Comparison of ENCODE assay signal across 9 mouse cellular contexts in the genomic region with DNA sequence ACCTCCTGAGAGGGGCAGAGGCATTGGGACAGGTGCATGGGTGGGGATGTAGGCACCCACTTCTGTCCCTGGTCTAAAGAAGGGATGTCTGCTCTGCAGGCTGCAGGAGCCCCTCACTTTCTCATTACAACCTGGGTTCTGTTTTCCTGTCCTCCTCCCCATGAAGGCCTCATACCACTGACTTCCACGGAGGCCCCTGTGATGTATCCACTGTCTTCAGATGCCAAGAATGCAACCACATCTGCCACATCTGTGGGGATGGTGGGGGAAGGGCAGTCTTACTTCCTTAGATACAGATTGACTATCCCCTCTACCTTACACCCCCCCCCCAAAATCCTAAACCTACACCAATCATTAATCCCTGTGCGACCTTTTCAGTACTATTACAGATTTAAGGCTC. TPM values are rescaled to one million over a fixed set of nuclear protein-coding genes. Genes with fewer than 3 reads are reported as not detected.
DNase-seq lines count a peak whose midpoint lies in the region; ATAC-seq and TF ChIP-seq lines count a peak whose summit lies in the region.
"Had no signal": no experiment of that assay in that cellular context is flagged by ENCODE, and none has a peak within 500 bp of the region (broad histone marks: within the 10 kb centered on the region; RNA-seq: fewer than 3 reads in every experiment).

No protein-coding gene starts in this region.

- ATAC-seq in heart, embryonic 12.5 days (ENCODE audit: insufficient number of reproducible peaks, low FRiP score) = no peak
- no peak for ATAC-seq in limb, embryonic 14.5 days (ENCODE audit: low FRiP score, low read depth)
- ATAC-seq in granulocyte monocyte progenitor cell, adult 5-6 weeks (replicated peaks; ENCODE audit: poor library complexity, severe bottlenecking) = no peak

- in situ Hi-C loops in CH12.LX (cut with MboI; ENCODE audit: low pct_ligation_motif_present, low pct_unique_long_range_greater_than_20kb, low sequenced_read_pairs) = no loop called here

- H3K9me3 ChIP-seq in heart, embryonic 12.5 days (replicated peaks) = no peaks in the 10 kb centered on the region
- peaks cover 18% of the 10 kb centered on the region for H3K9me3 ChIP-seq in CH12.LX (replicated peaks; ENCODE audit: low read length)
- no peaks in the 10 kb centered on the region for H3K9me3 ChIP-seq in limb, embryonic 14.5 days (ENCODE audit: control insufficient read depth, low read length)

- 0 out of 2 replicates have a peak, but pooled peaks cover 2% of the 10 kb centered on the region for H3K79me2 ChIP-seq in heart, adult 2 months (replicated peaks; ENCODE audit: control insufficient read depth, insufficient read depth, low read length)
- peaks cover 19% of the 10 kb centered on the region for H3K79me2 ChIP-seq in CH12.LX (replicated peaks; ENCODE audit: control insufficient read depth, extremely low read depth, insufficient read depth, poor library complexity, severe bottlenecking)

- WGBS in heart, embryonic 12.5 days = 42% methylated on average over 2 of the region's 2 CpGs
- 70% methylated on average over 2 of the region's 2 CpGs for WGBS in heart, adult 2 months
- WGBS in limb, embryonic 14.5 days = 33% methylated on average over 2 of the region's 2 CpGs

- no peaks in the 10 kb centered on the region for H3K27me3 ChIP-seq in heart, embryonic 12.5 days (replicated peaks)
- H3K27me3 ChIP-seq in heart, adult 2 months (ENCODE audit: control insufficient read depth, insufficient read depth, low read length) = no peaks in the 10 kb centered on the region
- H3K27me3 ChIP-seq in CH12.LX (replicated peaks) = no peaks in the 10 kb centered on the region
- no peaks in the 10 kb centered on the region for H3K27me3 ChIP-seq in limb, embryonic 14.5 days (ENCODE audit: control insufficient read depth, insufficient read depth, low read length)

- no peak for TF ChIP-seq EP300 in heart, adult 2 months (IDR thresholded peaks at IDR 0.05; ENCODE audit: insufficient read depth, low read depth, low read length)
- TF ChIP-seq EP300 in CH12.LX (IDR thresholded peaks at IDR 0.05; ENCODE audit: low read length) = no peak

- H3K27ac ChIP-seq in heart, embryonic 12.5 days (ENCODE audit: poor library complexity, severe bottlenecking) = no peak overlapping the region
- no peak overlapping the region for H3K27ac ChIP-seq in heart, adult 2 months
- H3K27ac ChIP-seq in CH12.LX (ENCODE audit: insufficient read depth, low read depth) = no peak overlapping the region
- H3K27ac ChIP-seq in embryonic fibroblast, embryonic 13.5 days (ENCODE audit: insufficient read depth, low read length) = no peak overlapping the region
- no peak overlapping the region for H3K27ac ChIP-seq in limb, embryonic 14.5 days (replicated peaks; ENCODE audit: low read depth, low read length)
- H3K27ac ChIP-seq: macrophage had no signal

- no peak for TF ChIP-seq RAD21 in CH12.LX (IDR thresholded peaks at IDR 0.05; ENCODE audit: low read depth, low read length)

- H3K4me2 ChIP-seq in heart, embryonic 12.5 days = peak overlapping the region; percentile 95
- H3K4me2 ChIP-seq in CH12.LX (ENCODE audit: insufficient read depth, low read depth, poor library complexity, severe bottlenecking) = no peak overlapping the region
- H3K4me2 ChIP-seq in limb, embryonic 14.5 days (replicated peaks; ENCODE audit: low read depth, low read length, severe bottlenecking) = peak overlapping the region; percentile 94; the same call in 1 of the 2 replicates

- peaks cover 58% of the 10 kb centered on the region for H3K4me1 ChIP-seq in heart, embryonic 12.5 days (replicated peaks)
- H3K4me1 ChIP-seq in heart, adult 2 months (ENCODE audit: control insufficient read depth, insufficient read depth, low read length) = peaks cover 13% of the 10 kb centered on the region
- H3K4me1 ChIP-seq in CH12.LX (ENCODE audit: control insufficient read depth in 1 of 2, insufficient read depth in 2 of 2) = peaks cover 30 to 57% of the 10 kb centered on the region in 2 experiments
- H3K4me1 ChIP-seq in embryonic fibroblast, embryonic 13.5 days (ENCODE audit: control insufficient read depth, insufficient read depth, low read length) = peaks cover 20% of the 10 kb centered on the region; the same call in 1 of the 2 replicates
- H3K4me1 ChIP-seq in limb, embryonic 14.5 days (ENCODE audit: control insufficient read depth, insufficient read depth, low read length) = peaks cover 37% of the 10 kb centered on the region

- no peak for TF ChIP-seq POLR2A in heart, adult 2 months (IDR thresholded peaks at IDR 0.05; ENCODE audit: insufficient read depth, low read depth, low read length)
- TF ChIP-seq POLR2A in CH12.LX (IDR thresholded peaks at IDR 0.05; ENCODE audit: low read depth, low read length) = peak; percentile 15; the same call in 1 of the 2 replicates
- TF ChIP-seq POLR2A in embryonic fibroblast, embryonic 13.5 days (IDR thresholded peaks at IDR 0.05; ENCODE audit: low read depth, low read length) = peak; percentile 5; the same call in 1 of the 2 replicates
- no peak for TF ChIP-seq POLR2A in limb, embryonic 14.5 days (IDR thresholded peaks at IDR 0.05; ENCODE audit: borderline replicate concordance, extremely low read depth, insufficient read depth, insufficient read length)

- no peak for DNase-seq in heart, adult 2 months
- no peak for DNase-seq in CH12.LX (ENCODE audit: extremely low read depth)
- DNase-seq in limb, embryonic 14.5 days (ENCODE audit: low spot score) = no peak
- DNase-seq in urinary bladder, adult 2 months (ENCODE audit: low spot score) = no peak
- no peak for DNase-seq in MN1 (ENCODE audit: low spot score)

- no peak for TF ChIP-seq CTCF in heart, adult 2 months (IDR thresholded peaks at IDR 0.05)
- TF ChIP-seq CTCF in CH12.LX (conservative IDR thresholded peaks at IDR 0.05 in 1 of 2, IDR thresholded peaks at IDR 0.05 in 1 of 2; ENCODE audit: low read depth in 2 of 2, low read length in 2 of 2) = no peak
- no peak for TF ChIP-seq CTCF in embryonic fibroblast, embryonic 13.5 days (IDR thresholded peaks at IDR 0.05; ENCODE audit: borderline replicate concordance, insufficient read depth, low read length)

- dilution Hi-C loops in CH12.LX (cut with MboI; ENCODE audit: extremely low pct_ligation_motif_present, extremely low pct_unique_long_range_greater_than_20kb, low sequenced_read_pairs) = no loop called here

- peak overlapping the region; percentile 91; the same call in 1 of the 2 replicates for H3K9ac ChIP-seq in heart, embryonic 12.5 days
- H3K9ac ChIP-seq in heart, adult 2 months (ENCODE audit: low read depth, low read length) = no peak overlapping the region
- no peak overlapping the region for H3K9ac ChIP-seq in CH12.LX (ENCODE audit: insufficient read depth, low read depth)
- H3K9ac ChIP-seq in limb, embryonic 14.5 days (ENCODE audit: low read depth, low read length, severe bottlenecking) = no peak overlapping the region

- intact Hi-C loops in heart, adult 2 months (cut with DNase I) = loop anchor here (2.0 kb wide), 1 partner anchor 71 kb away; a partner anchor contains a TSS

- H3K4me3 ChIP-seq in heart, embryonic 12.5 days = peak overlapping the region; percentile 75; the same call in 1 of the 2 replicates
- no peak overlapping the region for H3K4me3 ChIP-seq in heart, adult 2 months
- no peak overlapping the region for H3K4me3 ChIP-seq in CH12.LX (replicated peaks in 1 of 3; ENCODE audit: low read depth in 2 of 3, low read length in 2 of 3, poor library complexity in 1 of 3)
- H3K4me3 ChIP-seq in embryonic fibroblast, embryonic 13.5 days (ENCODE audit: insufficient read depth, low read length) = no peak overlapping the region
- H3K4me3 ChIP-seq in limb, embryonic 14.5 days (replicated peaks; ENCODE audit: low read length) = peak overlapping the region; percentile 91; the same call in 1 of the 2 replicates

- peaks cover 41% of the 10 kb centered on the region for H3K36me3 ChIP-seq in heart, embryonic 12.5 days
- peaks cover 2% of the 10 kb centered on the region; the same call in 1 of the 2 replicates for H3K36me3 ChIP-seq in heart, adult 2 months (ENCODE audit: control insufficient read depth, insufficient read depth, low read length)
- peaks cover 32 to 51% of the 10 kb centered on the region in 2 experiments for H3K36me3 ChIP-seq in CH12.LX (replicated peaks in 1 of 2; ENCODE audit: control insufficient read depth in 1 of 2, insufficient read depth in 1 of 2, low read length in 1 of 2)
- H3K36me3 ChIP-seq in limb, embryonic 14.5 days (ENCODE audit: control insufficient read depth, insufficient read depth, low read length) = peaks cover 41% of the 10 kb centered on the region

RNA-seq across cellular contexts. Expression of a gene that starts 1.6 kb away (rescaled TPM):
- 46.7 and 48.0 TPM in 2 replicates for polyA plus RNA-seq in heart, embryonic 12.5 days (2016; fragmentation: Nextera tagmentation; extraction: Ambion mirVana)
- total RNA-seq in heart, adult 2 months (2021) = 100 to 1,000 TPM; 112 to 138 TPM
- 87.0 and 91.6 TPM in 2 replicates for polyA plus RNA-seq in heart, adult 2 months (2012; rRNA removed)
- total RNA-seq in CH12.LX (2012; rRNA removed) (44.8 and 47.1 TPM in 2 replicates), CH12.LX (2014; rRNA removed) (20.4 and 20.8 TPM in 2 replicates)
- 31.7 and 34.5 TPM in 2 replicates for polyA plus RNA-seq in CH12.LX (2012; ENCODE audit: insufficient read length, low read depth)
- 16.7 and 16.9 TPM in 2 replicates for polyA plus RNA-seq in embryonic fibroblast, embryonic 13.5 days (2011; ENCODE audit: insufficient read length, low read depth, missing spikeins)
- 104 and 109 TPM in 2 replicates for polyA plus RNA-seq in limb, embryonic 14.5 days (2012; rRNA removed)
- 46.4 and 48.1 TPM in 2 replicates for polyA plus RNA-seq in limb, embryonic 14.5 days (2014; fragmentation: Nextera tagmentation; extraction: Ambion mirVana)
- 86.6 and 112 TPM in 2 replicates for polyA plus RNA-seq in urinary bladder, adult 2 months (2012; rRNA removed)
- total RNA-seq in granulocyte monocyte progenitor cell, adult 5-6 weeks (2014; fragmentation: Nextera tagmentation) = 35.4 and 67.3 TPM in 2 replicates
- total RNA-seq in granulocyte monocyte progenitor cell, adult 5-6 weeks (2017) = 27.1 and 30.1 TPM in 2 replicates

RNA-seq across cellular contexts. Expression of a gene that starts 1.7 kb away (rescaled TPM):
- 14.9 and 16.5 TPM in 2 replicates for polyA plus RNA-seq in heart, embryonic 12.5 days (2016; fragmentation: Nextera tagmentation; extraction: Ambion mirVana)
- 10 to 100 TPM; 13.0 to 13.1 TPM for total RNA-seq in heart, adult 2 months (2021)
- 18.6 and 20.8 TPM in 2 replicates for polyA plus RNA-seq in heart, adult 2 months (2012; rRNA removed)
- total RNA-seq in CH12.LX (2012; rRNA removed) (8.6 and 11.9 TPM in 2 replicates), CH12.LX (2014; rRNA removed) (11.5 and 13.7 TPM in 2 replicates)
- 18.0 and 23.1 TPM in 2 replicates for polyA plus RNA-seq in CH12.LX (2012; ENCODE audit: insufficient read length, low read depth)
- 12.2 and 13.8 TPM in 2 replicates for polyA plus RNA-seq in embryonic fibroblast, embryonic 13.5 days (2011; ENCODE audit: insufficient read length, low read depth, missing spikeins)
- 54.0 and 81.7 TPM in 2 replicates for polyA plus RNA-seq in limb, embryonic 14.5 days (2012; rRNA removed)
- polyA plus RNA-seq in limb, embryonic 14.5 days (2014; fragmentation: Nextera tagmentation; extraction: Ambion mirVana) = 7.0 and 8.4 TPM in 2 replicates
- 46.1 and 76.8 TPM in 2 replicates for polyA plus RNA-seq in urinary bladder, adult 2 months (2012; rRNA removed)
- 14.5 and 19.8 TPM in 2 replicates for total RNA-seq in granulocyte monocyte progenitor cell, adult 5-6 weeks (2014; fragmentation: Nextera tagmentation)
- total RNA-seq in granulocyte monocyte progenitor cell, adult 5-6 weeks (2017) = 9.9 and 14.0 TPM in 2 replicates

RNA-seq across cellular contexts. Expression of a gene that starts 5.3 kb away (rescaled TPM):
- polyA plus RNA-seq in heart, embryonic 12.5 days (2016; fragmentation: Nextera tagmentation; extraction: Ambion mirVana) = 128 and 130 TPM in 2 replicates
- total RNA-seq in heart, adult 2 months (2021) = 10 to 100 TPM; 76.0 to 79.8 TPM
- polyA plus RNA-seq in heart, adult 2 months (2012; rRNA removed) = 64.0 and 72.5 TPM in 2 replicates
- 116 and 160 TPM in 2 replicates for total RNA-seq in CH12.LX (2012; rRNA removed)
- 96.8 and 97.2 TPM in 2 replicates for total RNA-seq in CH12.LX (2014; rRNA removed)
- polyA plus RNA-seq in CH12.LX (2012; ENCODE audit: insufficient read length, low read depth) = 105 and 108 TPM in 2 replicates
- polyA plus RNA-seq in embryonic fibroblast, embryonic 13.5 days (2011; ENCODE audit: insufficient read length, low read depth, missing spikeins) = 181 and 191 TPM in 2 replicates
- 197 and 283 TPM in 2 replicates for polyA plus RNA-seq in limb, embryonic 14.5 days (2012; rRNA removed)
- polyA plus RNA-seq in limb, embryonic 14.5 days (2014; fragmentation: Nextera tagmentation; extraction: Ambion mirVana) = 132 and 133 TPM in 2 replicates
- polyA plus RNA-seq in urinary bladder, adult 2 months (2012; rRNA removed) = 106 and 110 TPM in 2 replicates
- 41.0 and 56.8 TPM in 2 replicates for total RNA-seq in granulocyte monocyte progenitor cell, adult 5-6 weeks (2014; fragmentation: Nextera tagmentation)
- total RNA-seq in granulocyte monocyte progenitor cell, adult 5-6 weeks (2017) = 99.8 and 103 TPM in 2 replicates

RNA-seq across cellular contexts. Expression of a gene that starts 5.4 kb away (rescaled TPM):
- 34.7 and 36.9 TPM in 2 replicates for polyA plus RNA-seq in heart, embryonic 12.5 days (2016; fragmentation: Nextera tagmentation; extraction: Ambion mirVana)
- total RNA-seq in heart, adult 2 months (2021) = 10 to 100 TPM; 39.1 to 42.4 TPM
- 38.8 and 41.3 TPM in 2 replicates for polyA plus RNA-seq in heart, adult 2 months (2012; rRNA removed)
- 42.7 and 47.7 TPM in 2 replicates for total RNA-seq in CH12.LX (2012; rRNA removed)
- total RNA-seq in CH12.LX (2014; rRNA removed) = 27.0 and 27.4 TPM in 2 replicates
- polyA plus RNA-seq in CH12.LX (2012; ENCODE audit: insufficient read length, low read depth) = 36.9 and 41.4 TPM in 2 replicates
- 24.8 and 26.1 TPM in 2 replicates for polyA plus RNA-seq in embryonic fibroblast, embryonic 13.5 days (2011; ENCODE audit: insufficient read length, low read depth, missing spikeins)
- 83.2 and 98.9 TPM in 2 replicates for polyA plus RNA-seq in limb, embryonic 14.5 days (2012; rRNA removed)
- 29.2 and 33.6 TPM in 2 replicates for polyA plus RNA-seq in limb, embryonic 14.5 days (2014; fragmentation: Nextera tagmentation; extraction: Ambion mirVana)
- polyA plus RNA-seq in urinary bladder, adult 2 months (2012; rRNA removed) = 47.7 and 53.1 TPM in 2 replicates
- 51.0 and 55.4 TPM in 2 replicates for total RNA-seq in granulocyte monocyte progenitor cell, adult 5-6 weeks (2014; fragmentation: Nextera tagmentation)
- total RNA-seq in granulocyte monocyte progenitor cell, adult 5-6 weeks (2017) = 40.5 and 47.2 TPM in 2 replicates

RNA-seq across cellular contexts. Expression of a gene that starts 13.0 kb away (rescaled TPM):
- 0.48 and 0.83 TPM in 2 replicates for polyA plus RNA-seq in heart, embryonic 12.5 days (2016; fragmentation: Nextera tagmentation; extraction: Ambion mirVana)
- total RNA-seq in heart, adult 2 months (2021) = 1 to 10 TPM in 1 of 2 experiments, under 1 TPM in 1; 0.89 to 1.8 TPM
- 0.98 and 1.7 TPM in 2 replicates for polyA plus RNA-seq in heart, adult 2 months (2012; rRNA removed)
- total RNA-seq in CH12.LX (2012; rRNA removed) = 6.0 and 7.6 TPM in 2 replicates
- 3.0 and 4.5 TPM in 2 replicates for total RNA-seq in CH12.LX (2014; rRNA removed)
- polyA plus RNA-seq in CH12.LX (2012; ENCODE audit: insufficient read length, low read depth) = 5.8 and 7.2 TPM in 2 replicates
- 0.37 and 0.45 TPM in 2 replicates for polyA plus RNA-seq in embryonic fibroblast, embryonic 13.5 days (2011; ENCODE audit: insufficient read length, low read depth, missing spikeins)
- 201 and 242 TPM in 2 replicates for polyA plus RNA-seq in limb, embryonic 14.5 days (2012; rRNA removed)
- polyA plus RNA-seq in limb, embryonic 14.5 days (2014; fragmentation: Nextera tagmentation; extraction: Ambion mirVana) = 71.6 and 72.1 TPM in 2 replicates
- 0.99 and 1.8 TPM in 2 replicates for polyA plus RNA-seq in urinary bladder, adult 2 months (2012; rRNA removed)
- 2.1 and 3.4 TPM in 2 replicates for total RNA-seq in granulocyte monocyte progenitor cell, adult 5-6 weeks (2014; fragmentation: Nextera tagmentation)
- 1.2 and 3.4 TPM in 2 replicates for total RNA-seq in granulocyte monocyte progenitor cell, adult 5-6 weeks (2017)

Comparison
In these comparisons a context has a peak if more than half of its experiments do, and no peak if none do; other contexts are left out.
1. H3K4me3 ChIP-seq: peak in heart, embryonic 12.5 days (single experiment) and limb, embryonic 14.5 days (single experiment); none in heart, adult 2 months (single experiment), CH12.LX (0 of 3) and embryonic fibroblast, embryonic 13.5 days (single experiment).
2. POLR2A ChIP-seq: peak in CH12.LX (single experiment) and embryonic fibroblast, embryonic 13.5 days (single experiment); none in heart, adult 2 months (single experiment) and limb, embryonic 14.5 days (single experiment).